Mouse (Mus musculus): ENCODE data around the gene Zfp36. TPM values are rescaled to one million over a fixed set of nuclear protein-coding genes. Genes with fewer than 3 reads are reported as not detected.

The Zfp36 gene
- polyA plus RNA-seq (2014; fragmentation: Nextera tagmentation; extraction: Ambion mirVana) = 5.6 and 6.1 TPM in 2 replicates

GRCm38 (mm10) chr7:28380237-28381016 is at the start of gene Zfp36:
Gene Zfp36, minus strand, starts transcription at chr7:28380253.
- H3K36me3 ChIP-seq (ENCODE audit: control insufficient read depth, insufficient read depth, low read length) = peaks cover under 1% of the 10 kb centered on the region; the same call in 1 of the 2 replicates
- H3K4me1 ChIP-seq (ENCODE audit: control insufficient read depth, insufficient read depth, low read length) = peaks cover 50% of the 10 kb centered on the region
- H3K9ac ChIP-seq (ENCODE audit: low read length) = peak within 1 kb of the TSS; percentile 78
- no peaks in the 10 kb centered on the region for H3K27me3 ChIP-seq (ENCODE audit: control insufficient read depth, insufficient read depth, low read length)
- ATAC-seq (ENCODE audit: insufficient number of reproducible peaks, low FRiP score, low TSS enrichment, low read depth) (no peak), DNase-seq (ENCODE audit: low spot score) (no peak)
- 55% methylated on average over 17 of the region's 17 CpGs for WGBS
- no peaks in the 10 kb centered on the region for H3K9me3 ChIP-seq (ENCODE audit: control insufficient read depth, low read length)
- peak within 1 kb of the TSS; percentile 95 for H3K27ac ChIP-seq (replicated peaks; ENCODE audit: low read depth, low read length)
- H3K4me3 ChIP-seq (ENCODE audit: low read depth, low read length) = peak within 1 kb of the TSS; percentile 64
- peak within 1 kb of the TSS; percentile 96 for H3K4me2 ChIP-seq (ENCODE audit: low read depth, severe bottlenecking)

- Histone ChIP-seq H3K4me3 (ENCODE audit: low read depth, low read length) (no peak overlapping the region), H3K36me3 (ENCODE audit: control insufficient read depth, insufficient read depth, low read length) (peaks cover 6% of the 10 kb centered on the region; the same call in 1 of the 2 replicates), H3K27me3 (ENCODE audit: control insufficient read depth, insufficient read depth, low read length) (no peaks in the 10 kb centered on the region), H3K27ac (replicated peaks; ENCODE audit: low read depth, low read length) (no peak overlapping the region), H3K4me1 (ENCODE audit: control insufficient read depth, insufficient read depth, low read length) (no peaks in the 10 kb centered on the region), H3K9ac (ENCODE audit: low read length) (no peak overlapping the region), H3K9me3 (ENCODE audit: control insufficient read depth, low read length) (no peaks in the 10 kb centered on the region), H3K4me2 (ENCODE audit: low read depth, severe bottlenecking) (no peak overlapping the region)
- no peak for ATAC-seq (ENCODE audit: insufficient number of reproducible peaks, low FRiP score, low TSS enrichment, low read depth)
- DNase-seq (ENCODE audit: low spot score) = no peak
Measured at GRCm38 (mm10) chr7:28427738-28428137, 47.7 kb upstream of the Zfp36 start.

GRCm38 (mm10) chr7:28423018-28423417 is 43.0 kb upstream of the Zfp36 start:
- no peaks in the 10 kb centered on the region for H3K27me3 ChIP-seq (ENCODE audit: control insufficient read depth, insufficient read depth, low read length)
- peaks cover 24% of the 10 kb centered on the region for H3K36me3 ChIP-seq (ENCODE audit: control insufficient read depth, insufficient read depth, low read length)
- H3K9ac ChIP-seq (ENCODE audit: low read length) = no peak overlapping the region
- ATAC-seq (ENCODE audit: insufficient number of reproducible peaks, low FRiP score, low TSS enrichment, low read depth) (no peak), DNase-seq (ENCODE audit: low spot score) (no peak)
- WGBS = 93% methylated on average over 1 of the region's 1 CpGs
- no peaks in the 10 kb centered on the region for H3K9me3 ChIP-seq (ENCODE audit: control insufficient read depth, low read length)
- H3K4me1 ChIP-seq (ENCODE audit: control insufficient read depth, insufficient read depth, low read length) = no peaks in the 10 kb centered on the region
- H3K4me3 ChIP-seq (ENCODE audit: low read depth, low read length) = no peak overlapping the region
- H3K27ac ChIP-seq (replicated peaks; ENCODE audit: low read depth, low read length) = no peak overlapping the region
- no peak overlapping the region for H3K4me2 ChIP-seq (ENCODE audit: low read depth, severe bottlenecking)

GRCm38 (mm10) chr7:28419416-28419815 is 39.4 kb upstream of the Zfp36 start:
- no peak for DNase-seq (ENCODE audit: low spot score)
- H3K4me1 ChIP-seq (ENCODE audit: control insufficient read depth, insufficient read depth, low read length) = no peaks in the 10 kb centered on the region
- H3K4me3 ChIP-seq (ENCODE audit: low read depth, low read length) = no peak overlapping the region
- WGBS = 96% methylated on average over 2 of the region's 2 CpGs
- no peak overlapping the region for H3K9ac ChIP-seq (ENCODE audit: low read length)
- H3K27me3 ChIP-seq (ENCODE audit: control insufficient read depth, insufficient read depth, low read length) = no peaks in the 10 kb centered on the region
- no peak overlapping the region for H3K27ac ChIP-seq (replicated peaks; ENCODE audit: low read depth, low read length)
- no peaks in the 10 kb centered on the region for H3K9me3 ChIP-seq (ENCODE audit: control insufficient read depth, low read length)
- H3K4me2 ChIP-seq (ENCODE audit: low read depth, severe bottlenecking) = no peak overlapping the region
- H3K36me3 ChIP-seq (ENCODE audit: control insufficient read depth, insufficient read depth, low read length) = peaks cover 37% of the 10 kb centered on the region
- no peak for ATAC-seq (ENCODE audit: insufficient number of reproducible peaks, low FRiP score, low TSS enrichment, low read depth)

GRCm38 (mm10) chr7:28418096-28418670 is 38.1 kb upstream of the Zfp36 start:
- no peak for DNase-seq (ENCODE audit: low spot score)
- H3K9ac ChIP-seq (ENCODE audit: low read length) = no peak overlapping the region
- no peak overlapping the region for H3K27ac ChIP-seq (replicated peaks; ENCODE audit: low read depth, low read length)
- H3K4me3 ChIP-seq (ENCODE audit: low read depth, low read length) = no peak overlapping the region
- 89% methylated on average over 8 of the region's 8 CpGs for WGBS
- no peak overlapping the region for H3K4me2 ChIP-seq (ENCODE audit: low read depth, severe bottlenecking)
- no peaks in the 10 kb centered on the region for H3K4me1 ChIP-seq (ENCODE audit: control insufficient read depth, insufficient read depth, low read length)
- no peak for ATAC-seq (ENCODE audit: insufficient number of reproducible peaks, low FRiP score, low TSS enrichment, low read depth)
- H3K36me3 ChIP-seq (ENCODE audit: control insufficient read depth, insufficient read depth, low read length) = peaks cover 37% of the 10 kb centered on the region
- H3K27me3 ChIP-seq (ENCODE audit: control insufficient read depth, insufficient read depth, low read length) = no peaks in the 10 kb centered on the region
- no peaks in the 10 kb centered on the region for H3K9me3 ChIP-seq (ENCODE audit: control insufficient read depth, low read length)

GRCm38 (mm10) chr7:28417368-28417767 is 37.3 kb upstream of the Zfp36 start:
- no peak overlapping the region for H3K9ac ChIP-seq (ENCODE audit: low read length)
- no peak overlapping the region for H3K4me2 ChIP-seq (ENCODE audit: low read depth, severe bottlenecking)

GRCm38 (mm10) chr7:28412826-28413225 is 32.8 kb upstream of the Zfp36 start:
- 89% methylated on average over 4 of the region's 4 CpGs for WGBS
- ATAC-seq (ENCODE audit: insufficient number of reproducible peaks, low FRiP score, low TSS enrichment, low read depth) (no peak), DNase-seq (ENCODE audit: low spot score) (no peak)
- H3K27me3 ChIP-seq (ENCODE audit: control insufficient read depth, insufficient read depth, low read length) = no peaks in the 10 kb centered on the region
- no peak overlapping the region for H3K27ac ChIP-seq (replicated peaks; ENCODE audit: low read depth, low read length)
- H3K4me3 ChIP-seq (ENCODE audit: low read depth, low read length) = no peak overlapping the region
- no peaks in the 10 kb centered on the region for H3K4me1 ChIP-seq (ENCODE audit: control insufficient read depth, insufficient read depth, low read length)
- peaks cover 24% of the 10 kb centered on the region for H3K36me3 ChIP-seq (ENCODE audit: control insufficient read depth, insufficient read depth, low read length)
- no peak overlapping the region for H3K4me2 ChIP-seq (ENCODE audit: low read depth, severe bottlenecking)
- H3K9ac ChIP-seq (ENCODE audit: low read length) = no peak overlapping the region
- no peaks in the 10 kb centered on the region for H3K9me3 ChIP-seq (ENCODE audit: control insufficient read depth, low read length)

More at GRCm38 (mm10) chr7:28417368-28417767, 37.3 kb upstream of the Zfp36 start:
- Histone ChIP-seq H3K27me3 (ENCODE audit: control insufficient read depth, insufficient read depth, low read length) (no peaks in the 10 kb centered on the region), H3K4me3 (ENCODE audit: low read depth, low read length) (no peak overlapping the region), H3K4me1 (ENCODE audit: control insufficient read depth, insufficient read depth, low read length) (no peaks in the 10 kb centered on the region), H3K36me3 (ENCODE audit: control insufficient read depth, insufficient read depth, low read length) (peaks cover 40% of the 10 kb centered on the region), H3K27ac (replicated peaks; ENCODE audit: low read depth, low read length) (no peak overlapping the region), H3K9me3 (ENCODE audit: control insufficient read depth, low read length) (no peaks in the 10 kb centered on the region)
- no peak for ATAC-seq (ENCODE audit: insufficient number of reproducible peaks, low FRiP score, low TSS enrichment, low read depth)
- no peak for DNase-seq (ENCODE audit: low spot score)

GRCm38 (mm10) chr7:28410841-28411475 is 30.9 kb upstream of the Zfp36 start:
- 91% methylated on average over 3 of the region's 3 CpGs for WGBS
- H3K36me3 ChIP-seq (ENCODE audit: control insufficient read depth, insufficient read depth, low read length) = peaks cover 28% of the 10 kb centered on the region
- H3K4me1 ChIP-seq (ENCODE audit: control insufficient read depth, insufficient read depth, low read length) = no peaks in the 10 kb centered on the region
- no peak for DNase-seq (ENCODE audit: low spot score)
- no peak overlapping the region for H3K4me3 ChIP-seq (ENCODE audit: low read depth, low read length)
- H3K4me2 ChIP-seq (ENCODE audit: low read depth, severe bottlenecking) = no peak overlapping the region
- H3K9ac ChIP-seq (ENCODE audit: low read length) = no peak overlapping the region
- no peaks in the 10 kb centered on the region for H3K27me3 ChIP-seq (ENCODE audit: control insufficient read depth, insufficient read depth, low read length)
- ATAC-seq (ENCODE audit: insufficient number of reproducible peaks, low FRiP score, low TSS enrichment, low read depth) = no peak
- no peak overlapping the region for H3K27ac ChIP-seq (replicated peaks; ENCODE audit: low read depth, low read length)
- H3K9me3 ChIP-seq (ENCODE audit: control insufficient read depth, low read length) = no peaks in the 10 kb centered on the region

Measured in limb, embryonic 11.5 days (tissue).